Mouse (Mus musculus) cerebellum, adult 2 months (tissue): ENCODE measurements at regions not wholly inside any gene's neighbourhood (a gene's known extent, or its start where the extent isn't known, plus 50 kb on each side); places are given as distances from the start of the nearest gene placed in this dataset.

ENCODE experiments used
- CTCF ChIP-seq: fragments of 200-500 bp; IDR thresholded peaks from 2 replicates; pipeline ENCODE4 v1.5.1; 2011; ENCODE audit warnings: low read depth, mild to moderate bottlenecking, control low read depth, low read length, moderate library complexity, borderline replicate concordance; ENCODE audit not compliant: insufficient read depth
- POLR2A ChIP-seq: fragments of 200-500 bp; IDR thresholded peaks from 2 replicates; pipeline ENCODE4 v1.6.1; 2011; ENCODE audit warnings: low read length, control low read depth, borderline replicate concordance; ENCODE audit not compliant: insufficient read depth

DNA sequence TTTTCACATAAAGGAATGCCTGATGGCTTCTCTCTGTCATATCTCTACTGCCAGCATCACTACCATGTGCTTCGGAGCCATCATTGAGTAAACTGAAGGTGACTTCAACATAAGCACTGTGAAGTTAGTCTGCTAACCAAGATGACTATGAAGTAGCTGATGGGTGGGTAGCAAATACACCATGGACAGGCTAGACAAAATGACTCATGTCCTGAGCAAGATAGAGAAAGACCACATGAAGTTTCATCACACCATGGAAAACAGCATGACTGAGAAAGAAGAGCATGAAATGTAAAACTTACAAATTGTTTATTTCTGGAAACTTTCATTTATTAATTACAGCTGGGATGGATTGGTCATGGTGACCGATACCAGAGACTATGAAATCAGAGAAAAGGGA is 249.3 kb upstream of the Zpld1 start:
- TF ChIP-seq CTCF, result no peak
- no peak for TF ChIP-seq POLR2A
